Mouse (Mus musculus): Measurements from ENCODE around the gene Lgr6. TPM values are rescaled to one million over a fixed set of nuclear protein-coding genes. Genes with fewer than 3 reads are reported as not detected.

Gene Lgr6
- polyA plus RNA-seq (2021; fragmentation: Nextera tagmentation) = 0.77 and 1.4 TPM in 2 replicates
- long read RNA-seq, experiment 1, partial matches to known transcripts = 0 of 1 reads
- long read RNA-seq, experiment 1, other reads (novel, unspliced or antisense) = 1 of 1 reads
- long read RNA-seq, experiment 2, full-length matches to known transcripts = 1 of 6 reads
- long read RNA-seq, experiment 2, partial matches to known transcripts = 1 of 6 reads
- long read RNA-seq, experiment 2, other reads (novel, unspliced or antisense) = 4 of 6 reads

DNA sequence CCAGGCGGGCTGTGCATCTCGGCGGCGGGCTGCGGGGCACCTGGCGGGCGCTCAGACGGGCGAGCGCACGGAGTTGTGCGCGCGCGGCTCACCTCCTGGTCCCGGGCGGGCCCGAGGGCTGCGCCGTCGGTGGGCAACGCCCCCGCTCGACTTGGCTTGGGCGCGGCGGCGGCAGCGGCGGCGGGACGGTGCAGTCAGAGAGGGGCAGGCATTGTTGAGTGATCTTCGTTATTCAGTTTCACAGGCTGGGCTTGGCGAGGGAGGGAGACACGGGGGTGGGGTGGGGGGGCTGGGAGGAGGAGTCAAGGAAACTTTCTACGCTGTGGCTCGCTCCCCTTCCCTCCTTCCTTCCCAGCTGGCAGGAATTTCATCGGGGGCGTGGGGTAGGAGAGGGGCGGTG, at the start of gene Lgr6:
Gene Lgr6, minus strand, starts transcription at position 153 of the 400 bp plus-strand sequence.

DNA sequence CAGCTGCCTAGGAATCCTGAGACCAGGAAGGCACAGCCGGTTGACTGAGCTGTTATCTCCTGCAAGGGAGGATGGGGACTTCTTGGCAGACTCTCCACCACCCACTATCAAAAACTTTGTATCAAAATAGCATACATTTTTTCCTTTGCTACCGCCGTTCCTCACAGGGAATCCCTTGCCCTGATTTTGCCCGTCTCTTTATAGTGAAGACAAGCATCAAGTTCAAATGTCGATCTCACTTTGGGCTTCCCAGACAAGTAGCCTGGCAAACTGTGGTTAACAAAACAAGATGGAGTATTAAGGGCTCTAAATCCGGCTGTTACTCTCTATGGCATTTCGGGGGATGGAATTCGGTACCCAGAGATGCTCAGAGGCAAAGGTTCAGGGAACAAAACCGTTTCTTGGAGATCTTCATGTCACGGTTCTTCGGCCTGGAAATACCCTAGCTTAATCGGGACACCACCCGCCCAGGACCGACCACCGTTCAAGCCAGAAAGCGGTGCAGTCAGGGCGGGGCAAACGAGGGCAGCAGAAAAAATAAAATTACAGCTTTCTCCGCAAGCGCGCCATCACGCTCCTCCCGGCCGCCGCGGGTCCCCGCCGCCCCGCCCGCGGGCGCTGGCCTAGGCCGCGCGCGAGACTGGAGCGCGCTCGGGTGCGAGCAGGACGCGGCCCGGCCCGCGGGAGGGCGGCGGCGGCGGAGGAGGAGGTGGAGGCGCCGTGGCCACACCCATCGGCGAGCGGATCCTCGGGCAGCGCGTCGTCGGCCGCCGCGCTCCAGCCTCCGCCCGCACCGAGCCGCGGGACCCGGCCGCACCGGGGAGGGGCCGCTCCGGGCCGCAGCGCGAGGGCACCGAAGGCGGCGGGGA, 41.2 kb upstream of the Lgr6 start, which contains the start of gene Arl8a:
Gene Arl8a, plus strand, starts transcription at position 748 of the 869 bp plus-strand sequence.

DNA sequence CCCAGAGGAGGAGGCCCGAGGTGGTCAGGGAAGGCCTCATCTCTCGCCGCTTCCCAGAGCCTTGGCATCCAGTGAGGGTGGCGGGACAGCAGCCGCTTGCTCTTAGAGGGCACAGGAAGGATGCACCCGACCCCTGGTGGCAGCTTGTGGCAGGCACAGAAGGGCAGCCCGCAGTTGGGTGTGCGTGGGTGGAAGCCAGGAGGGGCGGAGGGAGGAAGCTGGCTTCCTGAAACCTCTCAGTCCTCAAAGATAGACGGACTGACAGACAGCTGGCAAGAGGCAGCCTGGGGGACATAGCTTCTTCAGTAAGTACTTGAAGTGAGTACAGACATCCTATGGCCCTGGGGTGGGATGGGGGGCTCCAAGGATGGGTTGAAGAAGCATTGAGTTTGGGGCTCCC, 27.4 kb upstream of the Lgr6 start, which contains the start of gene Ptpn7:
Gene Ptpn7, plus strand, starts transcription at position 228 of the 400 bp plus-strand sequence.

DNA sequence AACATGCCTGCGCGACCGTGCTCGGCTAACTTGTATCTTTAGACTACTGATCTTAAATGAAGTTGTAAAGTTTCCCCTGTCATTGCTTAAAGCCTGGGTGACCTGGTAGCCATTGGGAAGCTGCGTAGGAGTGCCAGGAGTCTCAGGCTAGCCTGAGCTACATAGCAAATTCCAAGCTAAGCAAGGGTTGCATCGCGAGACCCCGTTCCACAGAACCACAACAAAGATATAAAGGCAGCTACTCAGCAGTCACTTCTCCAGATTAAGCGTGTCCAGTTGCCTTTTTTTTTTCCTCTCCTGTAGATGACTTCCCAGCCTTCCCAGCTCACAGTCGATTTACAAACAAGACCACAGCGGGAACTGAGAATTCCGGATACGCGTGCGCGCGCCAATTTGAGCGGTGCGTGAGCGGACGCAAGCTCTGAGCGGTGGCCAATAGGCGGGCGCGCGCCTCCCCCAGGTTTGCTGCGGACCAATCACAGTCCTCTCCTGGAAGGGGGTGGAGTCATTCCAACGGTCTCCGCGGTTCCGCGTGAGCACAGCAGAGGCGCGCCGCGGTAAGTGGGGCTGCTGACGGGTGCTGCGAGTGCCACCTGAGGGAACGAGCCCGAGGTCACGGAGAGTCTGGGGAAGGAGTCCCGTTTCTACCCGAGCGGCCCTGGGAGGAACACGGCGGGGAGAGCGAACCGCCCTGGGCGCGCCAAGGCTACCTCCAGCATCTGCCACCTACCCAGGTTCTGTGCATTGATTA, 142.8 kb downstream of the Lgr6 start, which contains the start of gene Ube2t:
Gene Ube2t, plus strand, starts transcription at position 513 of the 751 bp plus-strand sequence.

DNA sequence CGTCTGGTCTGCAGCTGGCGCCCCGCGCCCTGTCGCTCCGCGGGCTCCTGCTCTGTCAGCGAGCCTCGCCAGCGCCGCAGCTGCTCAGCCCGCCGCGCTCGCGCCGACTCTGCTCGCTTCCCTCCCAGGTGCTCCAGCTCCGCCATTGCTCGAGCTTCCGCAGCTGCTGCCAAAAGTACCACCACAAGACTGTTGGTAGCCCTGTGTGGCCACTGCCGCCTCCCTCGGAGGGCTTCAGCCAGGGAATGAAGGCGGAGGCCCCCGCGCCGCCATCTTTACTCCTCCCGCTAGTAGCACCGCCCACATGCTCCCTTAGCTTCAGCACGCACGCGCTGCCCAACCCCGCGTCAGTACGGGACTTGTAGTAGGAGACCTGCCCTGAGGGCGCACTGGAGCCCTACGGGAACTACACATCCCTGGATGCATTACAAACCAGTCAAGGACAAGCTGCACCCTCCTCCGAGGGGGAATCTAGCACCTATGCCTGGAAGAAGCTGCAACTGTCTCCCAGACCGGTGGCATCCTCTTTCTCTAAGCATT, 149.4 kb downstream of the Lgr6 start, which contains the start of gene Ppp1r12b:
Gene Ppp1r12b, minus strand, starts transcription at position 306 of the 540 bp plus-strand sequence.

Other genes starting within 250 kb of the Lgr6 start
- 9.5 and 13.2 TPM in 2 replicates for gene Ppp1r12b, start 149.3 kb downstream of the Lgr6 start, polyA plus RNA-seq (2021; fragmentation: Nextera tagmentation)
- 1.8 and 1.9 TPM in 2 replicates for gene Ube2t, start 142.7 kb downstream of the Lgr6 start, polyA plus RNA-seq (2021; fragmentation: Nextera tagmentation)
- gene Ptpn7, start 27.4 kb upstream of the Lgr6 start, polyA plus RNA-seq (2021; fragmentation: Nextera tagmentation) = 0.08 TPM in 1 of 2 replicates, not detected in the other
- gene Arl8a, start 41.5 kb upstream of the Lgr6 start, polyA plus RNA-seq (2021; fragmentation: Nextera tagmentation) = 22.7 and 26.0 TPM in 2 replicates
- gene Gpr37l1, start 62.4 kb upstream of the Lgr6 start, polyA plus RNA-seq (2021; fragmentation: Nextera tagmentation) = 251 and 272 TPM in 2 replicates
- gene Elf3, start 153.3 kb upstream of the Lgr6 start, polyA plus RNA-seq (2021; fragmentation: Nextera tagmentation) = 0.11 TPM in 1 of 2 replicates, not detected in the other
- gene Rnpep, start 178.8 kb upstream of the Lgr6 start, polyA plus RNA-seq (2021; fragmentation: Nextera tagmentation) = 28.8 and 32.5 TPM in 2 replicates
- 294 and 297 TPM in 2 replicates for gene Timm17a, start 208.5 kb upstream of the Lgr6 start, polyA plus RNA-seq (2021; fragmentation: Nextera tagmentation)
- gene Lmod1, start 219.5 kb upstream of the Lgr6 start, polyA plus RNA-seq (2021; fragmentation: Nextera tagmentation) = 0.15 and 0.24 TPM in 2 replicates